Mouse (Mus musculus): Measurements from ENCODE around the gene Magel2.

Gene Magel2

GRCm38 (mm10) chr7:62419493-62420360, 42.9 kb downstream of the Magel2 start, which contains the start of gene Mkrn3:
Gene Mkrn3, minus strand, starts transcription at chr7:62420139.
- in situ Hi-C loops (cut with MboI, MseI) = loop anchor here in 1 of 2 experiments (10.0 kb wide), 2 partner anchors 1545 to 1905 kb away; no protein-coding TSS in a partner anchor

- in situ Hi-C loops (cut with MboI, MseI) = loop anchor here in 1 of 2 experiments (10.0 kb wide), 1 partner anchor 1544 kb away; no protein-coding TSS in a partner anchor
Measured at GRCm38 (mm10) chr7:62420566-62420965, 43.8 kb downstream of the Magel2 start.

GRCm38 (mm10) chr7:62423210-62423609, 46.4 kb downstream of the Magel2 start:
- in situ Hi-C loops (cut with MboI, MseI) = loop anchor here in 1 of 2 experiments (10.0 kb wide), 1 partner anchor 1542 kb away; no protein-coding TSS in a partner anchor

GRCm38 (mm10) chr7:62428337-62428736, 51.5 kb downstream of the Magel2 start:
- in situ Hi-C loops (cut with MboI, MseI) = loop anchor here in 1 of 2 experiments (10.0 kb wide), 1 partner anchor 1536 kb away; no protein-coding TSS in a partner anchor

All from T-helper 17 cell (primary cell).